Mouse (Mus musculus) hindbrain, embryonic 12.5 days (tissue): ENCODE data around the gene Neurl1a. TPM values are rescaled to one million over a fixed set of nuclear protein-coding genes. Genes with fewer than 3 reads are reported as not detected.
A peak's percentile ranks its signal among the peaks of the same experiment; 100 is the strongest.

Experiments
- ATAC-seq: fragments of 200-750 bp; cut with Nextera tagmentation; 2 replicates; pipeline ENCODE4 v1.8.0; 2017; ENCODE audit warnings: moderate TSS enrichment; ENCODE audit not compliant: low FRiP score
- H3K27ac ChIP-seq: fragments of 300-500 bp; sonication (generic); 2 replicates; pipeline ENCODE4 v1.5.1; 2016; ENCODE audit warnings: mild to moderate bottlenecking
- H3K27me3 ChIP-seq: fragments of 300-500 bp; sonication (generic); 2 replicates; pipeline ENCODE4 v1.6.1; 2016; ENCODE audit warnings: mild to moderate bottlenecking
- H3K36me3 ChIP-seq: fragments of 300-500 bp; sonication (generic); 2 replicates; pipeline ENCODE4 v1.6.1; 2016; ENCODE audit warnings: mild to moderate bottlenecking
- H3K4me1 ChIP-seq: fragments of 300-500 bp; sonication (generic); 2 replicates; pipeline ENCODE4 v1.6.1; 2016
- H3K4me2 ChIP-seq: fragments of 300-500 bp; sonication (generic); replicated peaks from 2 replicates; pipeline ENCODE4 v1.6.1; 2016; ENCODE audit warnings: mild to moderate bottlenecking
- H3K4me3 ChIP-seq: fragments of 300-500 bp; sonication (generic); 2 replicates; pipeline ENCODE4 v1.5.1; 2016; ENCODE audit warnings: mild to moderate bottlenecking
- H3K9ac ChIP-seq: fragments of 300-500 bp; sonication (generic); 2 replicates; pipeline ENCODE4 v1.6.1; 2016; ENCODE audit warnings: mild to moderate bottlenecking, moderate library complexity
- H3K9me3 ChIP-seq: fragments of 300-500 bp; sonication (generic); replicated peaks from 2 replicates; pipeline ENCODE4 v1.6.1; 2016; ENCODE audit warnings: mild to moderate bottlenecking
- whole genome bisulfite sequencing: fragments of 180-500 bp; shearing (Covaris S2); methylation state at CpG from one replicate; pipeline ENCODE4 v1.1.7; 2016; 5-methylcytosine and 5-hydroxymethylcytosine counted together
- polyA plus RNA-seq: library from polyadenylated mRNA; unstranded; fragments of >200 nt; fragmentation: Nextera tagmentation; extraction: Ambion mirVana; gene quantifications from 2 replicates; pipeline ENCODE4 v1.2.1, GENCODE M21; 2016

Neurl1a gene
- polyA plus RNA-seq, 1 experiment from 2014 or later = 7.4 TPM

DNA sequence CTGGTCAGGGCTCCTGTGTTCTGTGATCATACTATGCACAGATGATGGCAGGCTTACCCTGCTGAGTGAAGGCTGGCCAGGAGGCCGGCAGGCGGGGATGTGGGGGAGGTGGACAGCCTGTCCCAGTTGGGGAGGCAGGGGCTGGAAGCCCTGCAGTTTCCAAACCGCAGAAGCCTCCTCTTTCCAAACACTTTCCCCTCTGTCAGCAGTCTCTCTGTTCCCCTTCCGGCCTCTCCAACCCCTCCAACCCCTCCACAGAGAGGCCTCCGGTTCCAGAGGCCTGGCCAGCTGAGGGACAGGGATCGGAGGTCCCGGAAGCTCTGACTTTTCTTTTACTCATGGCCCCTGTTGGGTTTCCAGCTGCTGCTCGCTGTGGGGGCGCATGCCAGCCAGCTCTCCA, 102.3 kb downstream of the Neurl1a start:
- Histone ChIP-seq H3K4me2 (no peak overlapping the region), H3K9ac (no peak overlapping the region), H3K4me1 (no peaks in the 10 kb centered on the region), H3K27ac (peak overlapping the region; percentile 12; the same call in 1 of the 2 replicates), H3K27me3 (no peaks in the 10 kb centered on the region), H3K9me3 (no peaks in the 10 kb centered on the region), H3K36me3 (peaks cover 35% of the 10 kb centered on the region), H3K4me3 (no peak overlapping the region)
- WGBS = 72% methylated on average over 9 of the region's 9 CpGs
- ATAC-seq = no peak

DNA sequence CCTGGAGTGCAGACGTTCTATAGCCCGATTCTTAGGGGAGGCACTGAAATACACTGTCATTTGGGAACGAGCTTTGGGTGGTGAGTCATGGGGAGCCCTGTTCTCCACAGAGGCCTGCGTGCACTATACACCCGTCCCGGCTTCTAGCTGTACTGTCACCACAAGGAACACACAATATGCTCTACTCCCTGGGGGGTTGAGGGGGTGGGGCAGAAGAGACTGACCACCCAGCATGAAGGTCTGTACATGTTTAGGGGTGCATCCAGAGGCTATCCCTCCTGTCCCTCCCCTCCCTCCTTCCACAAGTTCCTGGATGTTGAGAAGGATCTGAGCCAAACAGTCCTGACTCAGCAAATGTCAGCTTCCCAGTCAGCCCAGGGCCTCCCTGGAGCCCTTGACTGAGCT, 103.4 kb downstream of the Neurl1a start:
- 82% methylated on average over 6 of the region's 6 CpGs for WGBS
- Histone ChIP-seq H3K4me2 (no peak overlapping the region), H3K4me3 (no peak overlapping the region), H3K27me3 (no peaks in the 10 kb centered on the region), H3K9ac (no peak overlapping the region), H3K27ac (no peak overlapping the region), H3K4me1 (peaks cover 8% of the 10 kb centered on the region), H3K36me3 (peaks cover 26% of the 10 kb centered on the region; the same call in 1 of the 2 replicates), H3K9me3 (no peaks in the 10 kb centered on the region)
- no peak for ATAC-seq

- ATAC-seq = no peak
- H3K4me3 ChIP-seq = no peak overlapping the region
- no peak overlapping the region for H3K27ac ChIP-seq
- H3K27me3 ChIP-seq = no peaks in the 10 kb centered on the region
- peaks cover 15% of the 10 kb centered on the region for H3K4me1 ChIP-seq
- 97% methylated on average over 17 of the region's 17 CpGs for WGBS
- peaks cover 19% of the 10 kb centered on the region; the same call in 1 of the 2 replicates for H3K36me3 ChIP-seq
- H3K9ac ChIP-seq = no peak overlapping the region
- no peaks in the 10 kb centered on the region for H3K9me3 ChIP-seq
- no peak overlapping the region for H3K4me2 ChIP-seq
These were observed 104.1 kb downstream of the Neurl1a start for GRCm38 (mm10) chr19:47282688-47283215.

DNA sequence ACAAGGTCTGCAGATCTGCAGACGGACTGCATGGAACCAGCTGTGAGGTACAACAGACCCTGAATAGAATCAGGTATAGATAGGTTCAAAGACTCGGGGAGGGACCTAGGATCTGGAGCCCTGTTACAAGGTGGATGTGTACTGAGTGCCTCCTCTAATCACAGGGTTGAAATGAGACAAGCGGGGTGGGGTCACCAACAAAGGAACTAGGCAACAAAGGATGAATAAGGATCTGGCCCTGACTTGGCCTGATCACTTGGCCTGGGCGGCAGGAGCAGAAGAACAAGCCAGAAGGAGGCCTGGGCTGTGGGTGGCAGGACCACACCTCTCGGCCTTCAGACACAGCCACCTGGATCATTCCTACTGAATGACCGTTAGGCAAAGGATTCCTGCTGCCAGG, 107.0 kb downstream of the Neurl1a start:
- 0 out of 2 replicates have a peak, but pooled peaks cover 14% of the 10 kb centered on the region for H3K36me3 ChIP-seq
- no peaks in the 10 kb centered on the region for H3K9me3 ChIP-seq
- no peak overlapping the region for H3K4me3 ChIP-seq
- no peak overlapping the region for H3K4me2 ChIP-seq
- no peak overlapping the region for H3K27ac ChIP-seq
- no peak for ATAC-seq
- H3K27me3 ChIP-seq = no peaks in the 10 kb centered on the region
- H3K9ac ChIP-seq = no peak overlapping the region
- peaks cover 24% of the 10 kb centered on the region for H3K4me1 ChIP-seq
- WGBS = 68% methylated on average over 6 of the region's 6 CpGs

DNA sequence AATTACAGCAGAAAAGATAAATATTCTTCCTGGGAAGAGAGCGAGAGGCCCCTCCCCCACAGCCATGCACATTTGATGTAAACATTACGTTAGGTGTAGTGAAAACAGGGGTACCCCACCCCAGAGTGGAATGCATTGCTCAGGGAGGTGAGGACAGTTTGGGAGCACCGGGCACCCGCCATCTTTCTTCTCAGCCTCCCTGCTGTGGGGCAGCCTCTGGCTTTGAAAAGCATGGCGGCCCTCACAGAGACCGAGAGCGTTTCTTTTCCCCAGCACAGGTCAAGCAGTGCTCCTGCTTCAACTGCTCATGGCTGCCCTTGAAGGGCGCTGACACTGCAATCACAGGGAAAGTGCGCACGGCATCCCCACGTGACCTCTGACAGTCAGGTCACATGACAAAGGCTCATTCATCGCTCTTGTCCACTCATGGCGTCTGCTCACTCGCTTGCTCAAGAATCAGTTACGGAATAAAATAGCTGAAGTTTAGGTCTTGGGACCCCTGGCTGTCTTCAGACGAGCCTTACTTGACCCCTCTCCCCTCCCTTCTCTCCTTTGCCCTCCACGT, 108.3 kb downstream of the Neurl1a start:
- H3K9ac ChIP-seq = no peak overlapping the region
- H3K9me3 ChIP-seq = no peaks in the 10 kb centered on the region
- no peak overlapping the region for H3K4me3 ChIP-seq
- H3K36me3 ChIP-seq = 0 out of 2 replicates have a peak, but pooled peaks cover 14% of the 10 kb centered on the region
- WGBS = 46% methylated on average over 17 of the region's 17 CpGs
- H3K4me2 ChIP-seq = no peak overlapping the region
- H3K27me3 ChIP-seq = no peaks in the 10 kb centered on the region
- peaks cover 38% of the 10 kb centered on the region for H3K4me1 ChIP-seq
- no peak for ATAC-seq
- H3K27ac ChIP-seq = no peak overlapping the region

DNA sequence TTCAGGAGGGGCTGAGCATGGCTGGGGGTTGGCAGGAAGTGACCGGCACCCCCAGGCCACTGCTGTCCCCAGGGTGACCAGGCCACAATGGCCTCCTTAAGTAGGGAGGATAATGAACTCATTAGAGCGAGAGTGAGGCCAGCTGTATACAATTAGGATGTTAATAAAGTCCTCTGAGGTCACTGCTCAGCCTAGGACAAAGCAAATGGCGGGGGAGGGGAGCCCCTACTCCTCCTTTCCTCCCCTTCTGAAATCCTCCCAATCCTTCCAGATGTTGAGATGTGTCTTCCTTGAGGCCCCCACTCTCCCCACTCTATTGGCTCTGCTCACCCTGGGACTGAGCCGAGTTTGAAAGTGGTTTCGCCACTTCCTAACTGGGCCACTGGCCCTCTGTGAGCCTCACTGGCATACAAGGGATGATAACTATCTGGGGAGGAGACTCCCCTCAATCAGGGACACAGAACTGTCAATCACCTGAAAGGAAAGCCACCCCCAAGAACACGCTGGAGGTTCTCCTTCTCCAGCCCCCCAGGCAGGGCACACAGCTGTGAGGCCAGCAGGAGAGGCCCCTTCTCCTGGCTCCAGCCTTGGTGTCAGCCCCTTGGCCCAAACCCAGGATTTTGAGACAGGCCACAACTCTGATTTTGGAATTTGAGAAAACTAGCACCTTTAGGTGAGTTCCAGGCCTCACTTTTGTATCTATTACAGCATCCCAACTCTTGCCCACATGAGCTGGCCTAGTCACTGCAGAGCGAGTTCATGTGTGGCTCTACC, 112.9 kb downstream of the Neurl1a start:
- Histone ChIP-seq H3K27ac (peak overlapping the region; percentile 35), H3K27me3 (no peaks in the 10 kb centered on the region), H3K4me1 (peaks cover 51% of the 10 kb centered on the region), H3K36me3 (no peaks in the 10 kb centered on the region), H3K9me3 (no peaks in the 10 kb centered on the region), H3K4me3 (no peak overlapping the region), H3K4me2 (no peak overlapping the region), H3K9ac (peak overlapping the region; percentile 24; the same call in 1 of the 2 replicates)
- peak; percentile 65 for ATAC-seq
- WGBS = 25% methylated on average over 7 of the region's 7 CpGs

GRCm38 (mm10) chr19:47292451-47292951, 113.9 kb downstream of the Neurl1a start:
- Histone ChIP-seq H3K27me3 (no peaks in the 10 kb centered on the region), H3K4me2 (no peak overlapping the region), H3K4me1 (peaks cover 41% of the 10 kb centered on the region), H3K27ac (peak overlapping the region; percentile 17; the same call in 1 of the 2 replicates), H3K36me3 (no peaks in the 10 kb centered on the region), H3K9me3 (no peaks in the 10 kb centered on the region), H3K4me3 (no peak overlapping the region), H3K9ac (no peak overlapping the region)
- no peak for ATAC-seq
- 38% methylated on average over 7 of the region's 7 CpGs for WGBS

DNA sequence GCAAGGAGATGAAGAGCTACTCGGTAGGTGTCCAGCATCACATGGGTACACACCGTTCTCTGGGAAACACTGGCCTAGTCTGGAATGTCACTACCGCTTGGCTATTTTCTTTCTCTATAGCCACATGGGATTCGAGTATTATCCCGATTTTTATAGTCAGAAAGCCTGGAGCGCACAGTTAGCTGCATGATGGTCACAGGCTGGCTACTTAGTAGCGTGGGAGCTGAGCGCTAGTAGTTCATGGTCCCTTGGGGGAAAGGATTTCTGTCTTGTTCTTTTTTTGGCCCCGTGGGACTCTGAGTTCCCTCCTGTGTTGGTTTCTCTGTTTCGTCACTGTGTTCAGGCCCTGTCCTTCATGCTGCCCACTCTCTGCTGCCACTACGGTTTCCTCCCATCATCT, 119.5 kb downstream of the Neurl1a start:
- H3K27me3 ChIP-seq = no peaks in the 10 kb centered on the region
- no peaks in the 10 kb centered on the region for H3K9me3 ChIP-seq
- H3K4me3 ChIP-seq = no peak overlapping the region
- H3K4me2 ChIP-seq = no peak overlapping the region
- no peaks in the 10 kb centered on the region for H3K36me3 ChIP-seq
- no peak overlapping the region for H3K27ac ChIP-seq
- ATAC-seq = no peak
- H3K9ac ChIP-seq = no peak overlapping the region
- peaks cover 38% of the 10 kb centered on the region for H3K4me1 ChIP-seq
- WGBS = 73% methylated on average over 11 of the region's 11 CpGs

DNA sequence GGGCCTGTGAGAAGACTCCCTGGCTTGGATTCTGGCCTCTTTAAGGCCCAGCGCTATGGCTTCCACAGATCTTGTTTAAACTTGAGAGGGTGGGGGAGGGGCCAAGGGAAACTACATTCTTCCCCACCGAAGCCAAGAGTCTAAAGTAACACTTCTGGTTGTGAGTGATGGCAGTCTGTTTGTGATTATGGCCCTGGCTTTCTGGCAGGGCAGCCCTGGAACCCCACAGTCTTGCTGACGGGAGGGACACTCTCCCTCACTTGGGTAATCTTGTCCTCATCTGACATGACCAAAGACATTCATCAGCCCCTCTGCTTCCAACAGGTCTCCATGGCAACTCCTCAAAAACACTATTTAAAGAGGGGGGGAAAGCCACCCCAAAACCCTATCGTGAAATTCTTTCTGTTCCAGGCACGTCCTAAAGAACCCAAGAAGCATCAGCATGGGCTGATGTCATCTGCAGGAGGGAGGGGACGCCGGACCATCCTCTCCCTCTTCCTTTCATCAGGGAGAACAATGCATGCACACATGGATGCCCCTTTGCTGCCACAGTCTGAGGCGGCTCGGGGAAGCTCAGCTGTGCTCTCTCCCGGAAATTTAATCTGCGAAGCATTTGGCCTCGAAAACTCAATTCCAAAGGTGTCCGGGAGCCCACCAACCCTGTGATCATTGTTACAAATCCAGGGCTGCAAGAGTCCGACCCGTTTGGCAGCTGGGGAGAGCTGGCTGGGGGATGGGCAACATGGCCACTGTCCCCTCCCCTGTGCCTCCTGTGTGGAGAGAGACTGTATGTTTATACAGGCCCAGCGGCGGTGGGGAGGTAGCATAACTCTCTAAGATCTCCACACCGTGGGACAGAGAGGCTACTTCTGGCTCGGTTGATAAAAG, 122.9 kb downstream of the Neurl1a start:
- Histone ChIP-seq H3K4me3 (no peak overlapping the region), H3K27me3 (no peaks in the 10 kb centered on the region), H3K4me1 (peaks cover 39% of the 10 kb centered on the region), H3K9me3 (no peaks in the 10 kb centered on the region), H3K9ac (peak overlapping the region; percentile 46; the same call in 1 of the 2 replicates), H3K36me3 (no peaks in the 10 kb centered on the region), H3K4me2 (peak overlapping the region; percentile 31), H3K27ac (peak overlapping the region; percentile 88)
- WGBS = 6% methylated on average over 19 of the region's 19 CpGs
- peak; percentile 79 for ATAC-seq

GRCm38 (mm10) chr19:47302191-47302852, 123.7 kb downstream of the Neurl1a start:
- H3K4me3 ChIP-seq = no peak overlapping the region
- no peaks in the 10 kb centered on the region for H3K36me3 ChIP-seq
- 56% methylated on average over 21 of the region's 21 CpGs for WGBS
- ATAC-seq = peak; percentile 20; the same call in 1 of the 2 replicates
- no peaks in the 10 kb centered on the region for H3K9me3 ChIP-seq
- H3K9ac ChIP-seq = 0 out of 2 replicates have a peak overlapping the region, but pooled peaks have one; percentile 46
- H3K27ac ChIP-seq = peak overlapping the region; percentile 88
- H3K27me3 ChIP-seq = no peaks in the 10 kb centered on the region
- H3K4me1 ChIP-seq = peaks cover 39% of the 10 kb centered on the region
- H3K4me2 ChIP-seq = peak overlapping the region; percentile 31

GRCm38 (mm10) chr19:47303128-47303527, 124.5 kb downstream of the Neurl1a start:
- ATAC-seq = no peak
- peak overlapping the region; percentile 88; the same call in 1 of the 2 replicates for H3K27ac ChIP-seq

More at GRCm38 (mm10) chr19:47303128-47303527, 124.5 kb downstream of the Neurl1a start:
- 82% methylated on average over 10 of the region's 10 CpGs for WGBS
- Histone ChIP-seq H3K4me1 (peaks cover 38% of the 10 kb centered on the region), H3K4me3 (no peak overlapping the region), H3K27me3 (no peaks in the 10 kb centered on the region), H3K4me2 (no peak overlapping the region), H3K9ac (no peak overlapping the region), H3K36me3 (no peaks in the 10 kb centered on the region), H3K9me3 (no peaks in the 10 kb centered on the region)
